Mouse (Mus musculus) stomach, embryonic 14.5 days (tissue): ENCODE measurements at regions not wholly inside any gene's neighbourhood (a gene's known extent, or its start where the extent isn't known, plus 50 kb on each side); places are given as distances from the start of the nearest gene placed in this dataset.

Source experiments
- ATAC-seq: fragments of 200-750 bp; cut with Nextera tagmentation; 2 replicates; pipeline ENCODE4 v1.8.0; 2017; ENCODE audit warnings: low read depth, moderate TSS enrichment; ENCODE audit not compliant: insufficient number of reproducible peaks, insufficient read depth, low FRiP score
- H3K27ac ChIP-seq: fragments of 300-500 bp; sonication (generic); 2 replicates; pipeline ENCODE4 v1.5.1; 2014; ENCODE audit warnings: mild to moderate bottlenecking, low read length, moderate library complexity, mixed read lengths
- H3K27me3 ChIP-seq: fragments of 300-500 bp; sonication (generic); 2 replicates; pipeline ENCODE4 v1.6.1; 2014; ENCODE audit warnings: low read length, control low read depth, mixed read lengths; ENCODE audit not compliant: control insufficient read depth, insufficient read depth
- H3K36me3 ChIP-seq: fragments of 300-500 bp; sonication (generic); 2 replicates; pipeline ENCODE4 v1.6.1; 2014; ENCODE audit warnings: mild to moderate bottlenecking, control low read depth, low read length, moderate library complexity, mixed read lengths; ENCODE audit not compliant: control insufficient read depth, insufficient read depth
- H3K4me1 ChIP-seq: fragments of 300-500 bp; sonication (generic); 2 replicates; pipeline ENCODE4 v1.6.1; 2014; ENCODE audit warnings: low read length, control low read depth, mixed read lengths; ENCODE audit not compliant: control insufficient read depth, insufficient read depth
- H3K4me2 ChIP-seq: fragments of 300-500 bp; sonication (generic); replicated peaks from 2 replicates; pipeline ENCODE4 v1.6.1; 2014; ENCODE audit warnings: low read depth, low read length, control low read depth
- H3K4me3 ChIP-seq: fragments of 300-500 bp; sonication (generic); 2 replicates; pipeline ENCODE4 v1.5.1; 2014; ENCODE audit warnings: low read depth, low read length, control low read depth
- H3K9ac ChIP-seq: fragments of 300-500 bp; sonication (generic); replicated peaks from 2 replicates; pipeline ENCODE4 v1.6.1; 2014; ENCODE audit warnings: low read depth, mild to moderate bottlenecking, control low read depth, low read length, moderate library complexity, mixed read lengths
- H3K9me3 ChIP-seq: fragments of 300-500 bp; sonication (generic); 2 replicates; pipeline ENCODE4 v1.6.1; 2016; ENCODE audit warnings: low read depth, low read length, control low read depth; ENCODE audit not compliant: control insufficient read depth
- WGBS: fragments of 180-500 bp; shearing (Covaris S2); extraction: QIAGEN DNeasy Blood & Tissue Kit; methylation state at CpG from one replicate; pipeline ENCODE4 v1.1.7; 2014; 5-methylcytosine and 5-hydroxymethylcytosine counted together

DNA sequence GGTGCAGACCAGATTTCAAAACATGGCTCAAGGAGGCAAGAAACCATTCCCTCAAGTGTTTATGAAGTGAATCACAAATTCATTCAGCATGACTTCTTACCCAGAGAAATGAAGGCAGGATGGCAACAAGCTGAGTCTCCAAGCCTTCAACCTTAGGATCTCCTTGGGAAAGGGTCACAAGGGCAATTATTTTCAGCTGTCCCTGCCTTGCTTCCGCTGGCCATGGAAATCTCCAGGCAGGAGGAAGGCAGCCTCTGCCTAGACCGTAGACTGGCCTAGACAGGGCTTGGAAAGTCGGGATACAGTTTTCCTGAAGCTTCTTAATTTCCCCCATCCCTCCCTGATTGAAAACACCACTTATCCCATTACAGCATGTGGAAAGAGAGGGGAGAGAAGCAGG lies 165.0 kb downstream of the Zfp365 start:
- no peaks in the 10 kb centered on the region for H3K9me3 ChIP-seq
- no peaks in the 10 kb centered on the region for H3K27me3 ChIP-seq
- no peak for ATAC-seq
- no peak overlapping the region for H3K4me2 ChIP-seq
- no peak overlapping the region for H3K4me3 ChIP-seq
- H3K27ac ChIP-seq: no peak overlapping the region
- H3K4me1 ChIP-seq: no peaks in the 10 kb centered on the region
- H3K9ac ChIP-seq: no peak overlapping the region
- WGBS: 76% methylated on average over 3 of the region's 3 CpGs
- H3K36me3 ChIP-seq: no peaks in the 10 kb centered on the region

GRCm38 (mm10) chr10:67746140-67746539 lies 166.3 kb downstream of the Zfp365 start:
- H3K9ac ChIP-seq: no peak overlapping the region
- no peaks in the 10 kb centered on the region for H3K27me3 ChIP-seq
- WGBS: 76% methylated on average over 3 of the region's 3 CpGs
- no peaks in the 10 kb centered on the region for H3K36me3 ChIP-seq
- H3K4me3 ChIP-seq: no peak overlapping the region
- H3K4me1 ChIP-seq: no peaks in the 10 kb centered on the region
- no peak overlapping the region for H3K4me2 ChIP-seq
- H3K27ac ChIP-seq: no peak overlapping the region
- H3K9me3 ChIP-seq: no peaks in the 10 kb centered on the region
- ATAC-seq: no peak

GRCm38 (mm10) chr10:67743561-67743960 lies 168.9 kb downstream of the Zfp365 start:
- 80% methylated on average over 9 of the region's 9 CpGs for WGBS
- H3K27ac ChIP-seq: no peak overlapping the region
- ATAC-seq: no peak
- H3K4me1 ChIP-seq: no peaks in the 10 kb centered on the region
- H3K4me3 ChIP-seq: no peak overlapping the region
- no peaks in the 10 kb centered on the region for H3K36me3 ChIP-seq
- H3K27me3 ChIP-seq: no peaks in the 10 kb centered on the region
- H3K9ac ChIP-seq: no peak overlapping the region
- H3K4me2 ChIP-seq: no peak overlapping the region
- H3K9me3 ChIP-seq: no peaks in the 10 kb centered on the region

GRCm38 (mm10) chr10:67742824-67743223 lies 169.6 kb downstream of the Zfp365 start:
- no peak for ATAC-seq
- Histone ChIP-seq H3K27ac (no peak overlapping the region), H3K4me2 (no peak overlapping the region), H3K4me1 (no peaks in the 10 kb centered on the region), H3K27me3 (no peaks in the 10 kb centered on the region), H3K9ac (no peak overlapping the region), H3K4me3 (no peak overlapping the region), H3K9me3 (no peaks in the 10 kb centered on the region), H3K36me3 (no peaks in the 10 kb centered on the region)
- WGBS: 80% methylated on average over 8 of the region's 8 CpGs

- no peak overlapping the region for H3K4me3 ChIP-seq
- no peaks in the 10 kb centered on the region for H3K4me1 ChIP-seq
- H3K36me3 ChIP-seq: no peaks in the 10 kb centered on the region
- H3K9me3 ChIP-seq: no peaks in the 10 kb centered on the region
- ATAC-seq: no peak
- no peak overlapping the region for H3K9ac ChIP-seq
- WGBS: 68% methylated on average over 10 of the region's 10 CpGs
- no peaks in the 10 kb centered on the region for H3K27me3 ChIP-seq
- peak overlapping the region; percentile 15; the same call in 1 of the 2 replicates for H3K27ac ChIP-seq
- H3K4me2 ChIP-seq: no peak overlapping the region
Measured at GRCm38 (mm10) chr10:67742305-67742704, 170.2 kb downstream of the Zfp365 start.

DNA sequence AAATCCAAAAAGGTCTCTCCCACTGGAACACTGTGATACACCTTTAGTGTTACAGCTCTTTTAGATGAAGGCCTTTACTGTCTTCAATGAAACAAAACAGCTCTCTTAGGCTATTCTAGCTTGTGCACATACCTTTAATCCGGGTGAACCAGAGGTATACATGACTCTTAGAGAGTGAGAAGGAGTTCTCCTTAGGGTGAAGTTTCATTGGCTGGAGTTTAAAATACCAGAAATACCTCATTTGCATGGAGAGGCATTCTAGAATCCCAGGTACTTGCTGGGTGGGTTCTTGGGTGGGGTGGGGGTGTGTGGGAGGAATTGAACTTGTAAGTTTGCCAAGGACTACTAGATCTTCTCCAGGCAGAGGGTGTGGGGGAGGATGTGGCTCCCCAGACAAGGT lies 173.3 kb downstream of the Zfp365 start:
- H3K36me3 ChIP-seq: no peaks in the 10 kb centered on the region
- WGBS: 49% methylated on average over 1 of the region's 1 CpGs

GRCm38 (mm10) chr10:67736636-67737035 lies 175.8 kb downstream of the Zfp365 start:
- no peak overlapping the region for H3K27ac ChIP-seq
- H3K4me3 ChIP-seq: no peak overlapping the region
- H3K9me3 ChIP-seq: no peaks in the 10 kb centered on the region
- WGBS: 84% methylated on average over 10 of the region's 10 CpGs
- no peak for ATAC-seq
- no peaks in the 10 kb centered on the region for H3K4me1 ChIP-seq
- no peaks in the 10 kb centered on the region for H3K36me3 ChIP-seq
- no peak overlapping the region for H3K4me2 ChIP-seq
- H3K9ac ChIP-seq: no peak overlapping the region
- no peaks in the 10 kb centered on the region for H3K27me3 ChIP-seq

More for the DNA sequence above, 173.3 kb downstream of the Zfp365 start:
- no peak overlapping the region for H3K9ac ChIP-seq
- H3K27ac ChIP-seq: no peak overlapping the region
- no peaks in the 10 kb centered on the region for H3K9me3 ChIP-seq
- no peaks in the 10 kb centered on the region for H3K27me3 ChIP-seq
- ATAC-seq: no peak
- H3K4me1 ChIP-seq: no peaks in the 10 kb centered on the region
- H3K4me2 ChIP-seq: no peak overlapping the region
- H3K4me3 ChIP-seq: no peak overlapping the region

DNA sequence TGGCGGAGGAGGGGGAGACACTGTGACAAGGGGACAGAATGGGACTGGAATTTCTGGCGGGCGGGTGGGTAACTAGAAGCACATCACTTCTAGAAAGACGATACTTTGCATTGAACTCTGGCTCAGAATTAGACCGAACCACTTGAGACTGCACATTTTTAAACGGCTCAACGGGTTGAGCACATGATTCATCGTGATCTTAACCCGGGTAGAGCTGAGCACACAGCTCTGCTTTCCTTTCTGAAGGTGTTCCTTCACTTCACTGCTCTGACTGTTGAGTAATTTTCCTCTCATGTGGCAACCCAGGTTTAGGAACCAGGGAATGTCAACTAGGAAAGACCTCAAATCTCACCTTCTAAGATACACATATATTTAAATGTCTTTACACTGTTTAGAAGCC lies 180.9 kb downstream of the Zfp365 start:
- H3K9me3 ChIP-seq: no peaks in the 10 kb centered on the region
- no peaks in the 10 kb centered on the region for H3K4me1 ChIP-seq
- H3K27ac ChIP-seq: no peak overlapping the region
- no peaks in the 10 kb centered on the region for H3K27me3 ChIP-seq
- H3K9ac ChIP-seq: no peak overlapping the region
- ATAC-seq: no peak
- no peaks in the 10 kb centered on the region for H3K36me3 ChIP-seq
- no peak overlapping the region for H3K4me2 ChIP-seq
- WGBS: 77% methylated on average over 9 of the region's 9 CpGs
- H3K4me3 ChIP-seq: no peak overlapping the region

DNA sequence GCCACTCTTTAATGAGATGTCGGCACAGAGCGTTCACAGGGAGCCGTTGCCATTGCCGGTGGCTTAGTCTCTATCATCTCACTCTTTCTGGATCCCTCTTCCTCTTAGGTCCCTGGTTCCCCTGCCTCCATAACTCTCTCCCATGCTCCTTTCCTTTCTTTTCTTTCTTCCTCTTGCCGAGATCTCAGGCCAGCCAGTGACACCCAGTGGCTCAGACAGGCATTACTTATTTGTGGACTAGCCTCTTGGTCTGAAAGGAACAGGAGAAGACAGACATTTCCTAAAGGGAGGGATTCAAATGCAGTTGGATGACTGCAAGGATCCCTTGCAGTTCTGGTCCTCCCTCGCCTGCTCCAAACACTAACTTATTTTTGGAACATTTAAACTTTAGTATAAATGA lies 180.5 kb upstream of the Ado start:
- Histone ChIP-seq H3K4me2 (no peak overlapping the region), H3K9ac (no peak overlapping the region), H3K36me3 (no peaks in the 10 kb centered on the region), H3K9me3 (no peaks in the 10 kb centered on the region), H3K27me3 (no peaks in the 10 kb centered on the region), H3K27ac (no peak overlapping the region), H3K4me1 (no peaks in the 10 kb centered on the region), H3K4me3 (no peak overlapping the region)
- WGBS: 46% methylated on average over 6 of the region's 6 CpGs
- no peak for ATAC-seq
